Mouse (Mus musculus) G1E (cell line): ENCODE results near the gene Phtf2.

Experiments used
- CTCF ChIP-seq: IDR thresholded peaks from 2 replicates; pipeline ENCODE4 v1.5.1; 2012; ENCODE audit warnings: low read depth, low read length, inconsistent platforms, mixed read lengths
- POLR2AphosphoS5 ChIP-seq: IDR thresholded peaks from 2 replicates; pipeline ENCODE4 v1.6.1; 2012; ENCODE audit warnings: low read depth, low read length, inconsistent platforms; ENCODE audit not compliant: insufficient replicate concordance

- TF ChIP-seq POLR2AphosphoS5 (no peak), CTCF (no peak)
These were observed 49.4 kb upstream of the Phtf2 start for GRCm38 (mm10) chr5:20931300-20931699.
